Mouse (Mus musculus) heart, adult 2 months (tissue): ENCODE results near the gene Abhd8.

ENCODE experiments used
- CTCF ChIP-seq: fragments of 200-600 bp; IDR thresholded peaks from 2 replicates; pipeline ENCODE4 v1.8.1; 2022; ENCODE audit warnings: antibody characterized with exemption, mild to moderate bottlenecking, moderate library complexity
- EP300 ChIP-seq: fragments of 200-500 bp; IDR thresholded peaks from 2 replicates; pipeline ENCODE4 v1.6.1; 2011; ENCODE audit warnings: low read depth, low read length, control low read depth; ENCODE audit not compliant: insufficient read depth
- POLR2A ChIP-seq: fragments of 200-500 bp; IDR thresholded peaks from 2 replicates; pipeline ENCODE4 v1.6.1; 2011; ENCODE audit warnings: mild to moderate bottlenecking, low read depth, low read length, control low read depth; ENCODE audit not compliant: insufficient read depth

DNA sequence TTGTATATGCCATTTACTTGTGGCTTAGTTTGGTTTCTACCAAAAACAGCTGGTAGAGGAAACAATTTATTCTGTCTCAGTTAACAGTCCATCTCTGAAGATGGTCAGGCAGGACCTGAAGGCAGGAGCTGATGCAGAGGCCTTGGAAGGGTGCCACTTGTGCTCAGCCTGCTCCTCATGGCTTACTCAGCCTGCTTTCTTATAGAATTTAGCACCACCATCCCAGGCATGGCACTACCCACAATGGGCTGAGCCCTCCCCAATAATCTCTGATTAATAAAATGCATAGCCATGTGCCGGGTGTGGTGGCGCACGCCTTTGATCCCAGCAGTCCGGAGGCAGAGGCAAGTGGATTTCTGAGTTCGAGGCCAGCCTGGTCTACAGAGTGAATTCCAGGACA lies 2.7 kb upstream of the Abhd8 start:
- TF ChIP-seq EP300 (no peak), CTCF (no peak), POLR2A (no peak)
